Mouse (Mus musculus): ENCODE measurements at regions not wholly inside any gene's neighbourhood (a gene's known extent, or its start where the extent isn't known, plus 50 kb on each side); places are given as distances from the start of the nearest gene placed in this dataset.
A peak's percentile ranks its signal among the peaks of the same experiment; 100 is the strongest.

- no peak for DNase-seq (ENCODE audit: low spot score in 2 of 2)
These were observed 278.1 kb upstream of the Kcnab2 start for GRCm38 (mm10) chr4:152755756-152756155.

- no peak for DNase-seq (ENCODE audit: low spot score in 2 of 2)
These were observed 266.7 kb upstream of the Kcnab2 start for GRCm38 (mm10) chr4:152744366-152744765.

GRCm38 (mm10) chr4:152733017-152733416 is 255.3 kb upstream of the Kcnab2 start:
- no peak for DNase-seq (ENCODE audit: low spot score in 2 of 2)

- DNase-seq (ENCODE audit: low spot score in 2 of 2) = no peak
These were observed 254.3 kb upstream of the Kcnab2 start for GRCm38 (mm10) chr4:152731988-152732387.

- DNase-seq (ENCODE audit: low spot score in 2 of 2) = no peak
These were observed 253.5 kb upstream of the Kcnab2 start for GRCm38 (mm10) chr4:152731082-152731720.

GRCm38 (mm10) chr4:152729421-152729820 is 251.8 kb upstream of the Kcnab2 start:
- peak in 1 of 2 experiments; percentile 9 for DNase-seq (ENCODE audit: low spot score in 2 of 2)

- DNase-seq (ENCODE audit: low spot score in 2 of 2) = peak in 1 of 2 experiments; percentile 8
These were observed 248.2 kb upstream of the Kcnab2 start for GRCm38 (mm10) chr4:152725881-152726280.

- DNase-seq (ENCODE audit: low spot score in 2 of 2) = peak in 1 of 2 experiments; percentile 10
These were observed 247.8 kb upstream of the Kcnab2 start for GRCm38 (mm10) chr4:152725423-152725822.

GRCm38 (mm10) chr4:152724741-152725140 is 247.1 kb upstream of the Kcnab2 start:
- peak in 1 of 2 experiments; percentile 7 for DNase-seq (ENCODE audit: low spot score in 2 of 2)

- no peak for DNase-seq (ENCODE audit: low spot score in 2 of 2)
These were observed 246.4 kb upstream of the Kcnab2 start for GRCm38 (mm10) chr4:152724026-152724425.

- DNase-seq (ENCODE audit: low spot score in 2 of 2) = no peak
These were observed 242.9 kb upstream of the Kcnab2 start for GRCm38 (mm10) chr4:152720528-152720927.

GRCm38 (mm10) chr4:152719416-152720127 is 241.9 kb upstream of the Kcnab2 start:
- no peak for DNase-seq (ENCODE audit: low spot score in 2 of 2)

GRCm38 (mm10) chr4:152710339-152710738 is 232.7 kb upstream of the Kcnab2 start:
- no peak for DNase-seq (ENCODE audit: low spot score in 2 of 2)

GRCm38 (mm10) chr4:152700217-152700616 is 222.5 kb upstream of the Kcnab2 start:
- no peak for DNase-seq (ENCODE audit: low spot score in 2 of 2)

- no peak for DNase-seq (ENCODE audit: low spot score in 2 of 2)
These were observed 219.7 kb upstream of the Kcnab2 start for GRCm38 (mm10) chr4:152697247-152697960.

- DNase-seq (ENCODE audit: low spot score in 2 of 2) = no peak
These were observed 214.1 kb upstream of the Kcnab2 start for GRCm38 (mm10) chr4:152691735-152692134.

GRCm38 (mm10) chr4:152691302-152691701 is 213.6 kb upstream of the Kcnab2 start:
- no peak for DNase-seq (ENCODE audit: low spot score in 2 of 2)

GRCm38 (mm10) chr4:152690766-152691165 is 213.1 kb upstream of the Kcnab2 start:
- no peak for DNase-seq (ENCODE audit: low spot score in 2 of 2)

- no peak for DNase-seq (ENCODE audit: low spot score in 2 of 2)
These were observed 212.2 kb upstream of the Kcnab2 start for GRCm38 (mm10) chr4:152689831-152690230.

- no peak for DNase-seq (ENCODE audit: low spot score in 2 of 2)
These were observed 208.9 kb upstream of the Kcnab2 start for GRCm38 (mm10) chr4:152686509-152687081.

- no peak for DNase-seq (ENCODE audit: low spot score in 2 of 2)
These were observed 196.5 kb upstream of the Kcnab2 start for GRCm38 (mm10) chr4:152674140-152674539.

GRCm38 (mm10) chr4:152663482-152663881 is 185.8 kb upstream of the Kcnab2 start:
- DNase-seq (ENCODE audit: low spot score in 2 of 2) = no peak
